23 mouse cellular contexts compared by ENCODE assay signal in the genomic region with DNA sequence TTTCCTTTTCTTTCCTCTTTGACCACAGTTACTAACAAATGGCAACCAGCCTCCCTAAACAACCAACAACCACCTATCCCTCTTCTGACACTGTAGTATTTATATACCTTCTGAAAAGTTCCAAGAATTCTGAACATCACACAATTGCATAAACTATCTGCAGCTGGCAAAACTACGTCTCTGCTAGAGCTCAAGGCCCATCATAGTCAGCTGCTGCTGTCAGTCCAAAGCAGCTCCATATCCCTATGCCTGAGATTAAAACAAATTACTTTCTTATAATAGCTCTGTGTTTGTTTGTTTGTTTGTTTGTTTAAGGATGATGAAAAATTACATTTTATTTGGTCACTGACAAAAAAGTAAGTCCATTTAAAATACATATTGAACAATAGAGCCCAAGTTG. TPM values are rescaled to one million over a fixed set of nuclear protein-coding genes. Genes with fewer than 3 reads are reported as not detected.
"Had no signal": no experiment of that assay in that cellular context is flagged by ENCODE, and none has a peak within 500 bp of the region (broad histone marks: within the 10 kb centered on the region; RNA-seq: fewer than 3 reads in every experiment).

No protein-coding gene starts in this region.

- H3K27me3 ChIP-seq: neural tube, embryonic 13.5 days; neural tube, embryonic 15.5 days; stomach, embryonic 15.5 days had no signal

- H3K9ac ChIP-seq: neural tube, embryonic 13.5 days; neural tube, embryonic 15.5 days; stomach, embryonic 15.5 days had no signal

- DNase-seq: retina, postnatal 1 day; right cerebral cortex, adult 18-20 months; right cerebral cortex, postnatal 14 days; right cerebral cortex, postnatal 25 days; right cerebral cortex, postnatal 4 days; spleen, adult 18-20 months; thymus, adult 18-20 months; thymus, adult 2 months; thymus, postnatal 14 days; thymus, postnatal 25 days; thymus, postnatal 36 days; thymus, postnatal 4 days had no signal

- H3K4me1 ChIP-seq: neural tube, embryonic 13.5 days; neural tube, embryonic 15.5 days; stomach, embryonic 15.5 days had no signal

- H3K27ac ChIP-seq: neural tube, embryonic 13.5 days; neural tube, embryonic 15.5 days; stomach, embryonic 15.5 days; stomach, postnatal 0 days had no signal

- H3K36me3 ChIP-seq: neural tube, embryonic 13.5 days; neural tube, embryonic 15.5 days; stomach, embryonic 15.5 days had no signal

- H3K4me2 ChIP-seq: neural tube, embryonic 13.5 days; neural tube, embryonic 15.5 days; stomach, embryonic 15.5 days had no signal

- H3K4me3 ChIP-seq: neural tube, embryonic 13.5 days; neural tube, embryonic 15.5 days; stomach, embryonic 15.5 days had no signal

- H3K9me3 ChIP-seq: neural tube, embryonic 13.5 days; neural tube, embryonic 15.5 days; stomach, embryonic 15.5 days had no signal

RNA-seq across cellular contexts. Expression of a gene that starts 48.5 kb away (rescaled TPM):
- polyA plus RNA-seq: neural tube, embryonic 13.5 days; neural tube, embryonic 14.5 days; neural tube, embryonic 15.5 days; small intestine, adult 2 months; spleen, adult 2 months; stomach, embryonic 14.5 days; stomach, embryonic 15.5 days; stomach, embryonic 16.5 days; stomach, postnatal 0 days; thymus, postnatal 0 days; urinary bladder, adult 2 months had no signal
